Mouse (Mus musculus) hindbrain, postnatal 0 days (tissue): ENCODE measurements around the gene Slc9a9. TPM values are rescaled to one million over a fixed set of nuclear protein-coding genes. Genes with fewer than 3 reads are reported as not detected.

Experiments
- ATAC-seq: fragments of 200-750 bp; cut with Nextera tagmentation; 2 replicates; pipeline ENCODE4 v1.8.0; 2017; ENCODE audit warnings: mild to moderate bottlenecking, moderate TSS enrichment, moderate library complexity
- DNase-seq: peaks from one replicate; pipeline ENCODE4 v3.0.0-alpha.2; 2015; ENCODE audit warnings: low spot score
- H3K27ac ChIP-seq: fragments of 300-500 bp; sonication (generic); 2 replicates; pipeline ENCODE4 v1.5.1; 2014; ENCODE audit warnings: mild to moderate bottlenecking
- H3K27me3 ChIP-seq: fragments of 300-500 bp; sonication (generic); 2 replicates; pipeline ENCODE4 v1.6.1; 2014; ENCODE audit warnings: low read length, mixed read lengths; ENCODE audit not compliant: insufficient read depth
- H3K36me3 ChIP-seq: fragments of 300-500 bp; sonication (generic); 2 replicates; pipeline ENCODE4 v1.6.1; 2014; ENCODE audit warnings: low read length, mixed read lengths; ENCODE audit not compliant: insufficient read depth
- H3K4me1 ChIP-seq: fragments of 300-500 bp; sonication (generic); 2 replicates; pipeline ENCODE4 v1.6.1; 2014; ENCODE audit warnings: antibody characterized with exemption, low read length, mixed read lengths; ENCODE audit not compliant: insufficient read depth
- H3K4me2 ChIP-seq: fragments of 300-500 bp; sonication (generic); 2 replicates; pipeline ENCODE4 v1.6.1; 2014; ENCODE audit warnings: low read depth, mild to moderate bottlenecking, low read length, moderate library complexity, mixed read lengths
- H3K4me3 ChIP-seq: fragments of 300-500 bp; sonication (generic); 2 replicates; pipeline ENCODE4 v1.5.1; 2014; ENCODE audit warnings: low read length
- H3K9ac ChIP-seq: fragments of 300-500 bp; sonication (generic); replicated peaks from 2 replicates; pipeline ENCODE4 v1.6.1; 2014; ENCODE audit warnings: mild to moderate bottlenecking, low read length, moderate library complexity, mixed read lengths
- H3K9me3 ChIP-seq: fragments of 300-500 bp; sonication (generic); 2 replicates; pipeline ENCODE4 v1.6.1; 2016; ENCODE audit warnings: low read length, mixed read lengths
- CTCF ChIP-seq: IDR thresholded peaks from 2 replicates; pipeline ENCODE4 v1.5.1; 2016; ENCODE audit warnings: antibody characterized with exemption, control low read depth, low read depth
- WGBS: fragments of 180-500 bp; shearing (Covaris S2); extraction: QIAGEN DNeasy Blood & Tissue Kit; methylation state at CpG from one replicate; pipeline ENCODE4 v1.1.7; 2014; 5-methylcytosine and 5-hydroxymethylcytosine counted together
- polyA plus RNA-seq: library from polyadenylated mRNA; unstranded; fragments of >200 nt; fragmentation: Nextera tagmentation; extraction: Ambion mirVana; gene quantifications from 2 replicates; pipeline ENCODE4 v1.2.1, GENCODE M21; 2015
- total RNA-seq: library from RNA; depleted of rRNA; stranded (reverse); fragments of >200 nt; gene quantifications from 2 replicates; pipeline ENCODE4 v1.2.3, GENCODE M21; 2014

The Slc9a9 gene
- total and polyA plus RNA-seq, 2 experiments from 2014 or later, result 5.8 to 6.6 TPM

DNA sequence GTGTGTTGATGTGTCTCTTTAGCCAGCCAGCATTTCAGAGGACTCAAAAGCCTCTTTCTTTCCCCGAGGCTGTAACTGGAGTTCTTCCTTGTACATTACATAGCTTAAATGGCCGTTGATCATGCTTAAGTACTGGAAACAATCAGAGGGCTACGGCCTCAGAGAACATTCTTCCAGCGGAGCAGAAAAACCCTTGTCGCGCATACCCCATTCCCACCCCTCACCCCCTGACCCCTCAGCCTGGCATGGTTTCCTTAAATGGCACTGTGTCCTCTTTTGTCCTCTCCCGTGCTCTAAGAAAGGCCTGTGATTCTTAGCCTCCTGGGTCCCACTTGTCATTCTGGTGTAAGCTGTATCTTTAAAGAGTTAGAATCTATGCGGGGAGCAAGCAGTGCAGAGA is 404.0 kb downstream of the Slc9a9 start:
- Histone ChIP-seq H3K4me3 (no peak overlapping the region), H3K4me1 (peaks cover 6% of the 10 kb centered on the region), H3K36me3 (no peaks in the 10 kb centered on the region), H3K9ac (no peak overlapping the region), H3K4me2 (no peak overlapping the region), H3K27ac (peak overlapping the region; percentile 27; the same call in 1 of the 2 replicates), H3K9me3 (peaks cover 3% of the 10 kb centered on the region; the same call in 1 of the 2 replicates), H3K27me3 (no peaks in the 10 kb centered on the region)
- DNase-seq (peak; percentile 14), ATAC-seq (no peak)
- 21% methylated on average over 8 of the region's 8 CpGs for WGBS
- no peak for TF ChIP-seq CTCF

DNA sequence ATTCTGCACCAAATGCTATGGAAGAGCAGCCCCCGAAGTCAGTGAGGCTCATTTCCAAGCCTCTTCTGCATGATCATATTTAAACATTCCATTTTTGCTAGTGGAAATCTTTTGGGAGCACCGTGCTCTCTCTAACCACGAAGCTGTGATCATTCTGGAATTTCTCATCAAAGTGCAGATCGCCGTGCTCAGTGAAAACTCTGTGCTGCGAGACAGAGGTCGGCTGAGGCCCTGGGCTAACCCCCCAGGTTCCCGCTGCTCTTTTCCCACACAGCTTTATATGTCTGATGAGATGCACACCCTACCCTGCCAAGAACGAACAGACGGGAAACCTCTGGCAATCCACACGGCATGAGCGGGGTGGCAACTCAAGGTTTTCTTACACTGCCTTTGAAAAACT is 406.1 kb downstream of the Slc9a9 start:
- no peak overlapping the region for H3K27ac ChIP-seq
- ATAC-seq, result no peak
- no peaks in the 10 kb centered on the region for H3K27me3 ChIP-seq
- H3K9ac ChIP-seq, result peak overlapping the region; percentile 35; the same call in 1 of the 2 replicates
- H3K36me3 ChIP-seq, result no peaks in the 10 kb centered on the region
- 29% methylated on average over 12 of the region's 12 CpGs for WGBS
- H3K4me3 ChIP-seq, result no peak overlapping the region
- H3K4me1 ChIP-seq, result peaks cover 6% of the 10 kb centered on the region
- DNase-seq, result peak; percentile 41
- no peak overlapping the region for H3K4me2 ChIP-seq
- H3K9me3 ChIP-seq, result no peaks in the 10 kb centered on the region
- no peak for TF ChIP-seq CTCF

DNA sequence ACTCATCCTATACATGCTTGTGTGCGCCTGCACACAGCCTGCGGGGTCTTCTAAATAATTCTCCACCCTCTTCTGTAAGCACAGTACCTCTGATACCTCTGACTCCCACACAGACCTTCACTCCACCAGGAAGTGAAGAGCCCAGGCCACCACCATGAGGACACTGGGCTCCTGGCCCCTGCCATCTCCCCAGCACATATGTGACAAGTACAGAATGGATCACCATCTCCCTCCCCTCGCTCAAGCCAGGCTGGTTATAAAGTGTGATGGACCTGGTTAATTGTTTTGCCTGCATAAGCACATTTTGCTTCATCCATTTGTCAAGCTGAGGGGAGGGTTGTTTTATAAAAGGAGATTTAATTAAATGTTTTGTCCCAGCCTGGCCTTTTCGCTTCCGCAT is 408.2 kb downstream of the Slc9a9 start:
- 83% methylated on average over 5 of the region's 5 CpGs for WGBS

DNA sequence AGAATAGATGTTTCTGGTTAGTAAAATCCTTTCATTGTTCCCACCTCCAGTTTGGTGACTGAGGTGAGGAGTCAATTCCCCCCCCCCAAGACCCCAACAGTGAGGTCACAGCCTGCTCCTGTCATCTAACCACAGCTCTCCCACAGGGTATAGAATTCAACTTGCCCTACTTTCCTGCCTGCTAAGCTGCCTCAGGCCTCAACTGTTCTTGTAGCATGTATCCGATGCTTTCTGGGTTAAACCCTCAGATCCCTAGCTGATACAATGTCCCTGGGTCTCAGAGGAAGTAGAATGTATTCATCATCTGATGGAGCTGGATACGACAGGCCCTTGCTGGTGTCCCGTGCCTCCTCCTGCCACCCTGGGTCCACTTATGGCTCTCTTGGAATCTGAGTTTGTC is 408.9 kb downstream of the Slc9a9 start:
- Histone ChIP-seq H3K4me3 (no peak overlapping the region), H3K27me3 (no peaks in the 10 kb centered on the region), H3K36me3 (no peaks in the 10 kb centered on the region), H3K9me3 (no peaks in the 10 kb centered on the region), H3K9ac (no peak overlapping the region), H3K27ac (no peak overlapping the region), H3K4me2 (no peak overlapping the region), H3K4me1 (peaks cover 6% of the 10 kb centered on the region)
- ATAC-seq (no peak), DNase-seq (no peak)
- no peak for TF ChIP-seq CTCF
- WGBS, result 57% methylated on average over 3 of the region's 3 CpGs

More for the DNA sequence above, 408.2 kb downstream of the Slc9a9 start:
- peaks cover 6% of the 10 kb centered on the region for H3K4me1 ChIP-seq
- no peaks in the 10 kb centered on the region for H3K9me3 ChIP-seq
- no peak for DNase-seq
- no peak overlapping the region for H3K27ac ChIP-seq
- H3K9ac ChIP-seq, result no peak overlapping the region
- no peak overlapping the region for H3K4me3 ChIP-seq
- H3K4me2 ChIP-seq, result no peak overlapping the region
- H3K36me3 ChIP-seq, result no peaks in the 10 kb centered on the region
- no peak for ATAC-seq
- no peak for TF ChIP-seq CTCF
- H3K27me3 ChIP-seq, result no peaks in the 10 kb centered on the region

DNA sequence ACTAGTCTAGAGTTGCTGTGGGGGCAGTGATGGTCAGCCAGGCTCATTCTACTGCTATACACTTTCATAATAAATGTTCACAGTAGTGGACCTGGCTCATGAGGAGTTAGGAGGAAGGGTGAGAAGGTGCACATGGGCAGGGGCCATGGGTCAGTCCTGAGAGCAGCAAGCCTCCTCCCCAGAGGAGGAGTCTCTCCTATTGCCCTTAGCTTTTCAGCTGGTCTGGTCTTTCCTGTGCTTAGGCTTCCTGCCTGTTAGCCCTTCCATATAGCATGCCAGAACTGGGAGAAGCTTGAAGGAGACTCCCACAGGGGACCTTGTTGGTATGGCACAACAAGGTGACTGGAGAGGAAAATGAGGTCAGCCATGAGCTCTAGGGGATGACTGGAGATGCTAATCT is 410.2 kb downstream of the Slc9a9 start:
- no peak overlapping the region for H3K9ac ChIP-seq
- H3K27me3 ChIP-seq, result no peaks in the 10 kb centered on the region
- DNase-seq, result no peak
- H3K36me3 ChIP-seq, result no peaks in the 10 kb centered on the region
- peaks cover 6% of the 10 kb centered on the region for H3K4me1 ChIP-seq
- no peak for ATAC-seq
- H3K9me3 ChIP-seq, result no peaks in the 10 kb centered on the region
- no peak overlapping the region for H3K27ac ChIP-seq
- no peak for TF ChIP-seq CTCF
- no peak overlapping the region for H3K4me2 ChIP-seq
- H3K4me3 ChIP-seq, result no peak overlapping the region

DNA sequence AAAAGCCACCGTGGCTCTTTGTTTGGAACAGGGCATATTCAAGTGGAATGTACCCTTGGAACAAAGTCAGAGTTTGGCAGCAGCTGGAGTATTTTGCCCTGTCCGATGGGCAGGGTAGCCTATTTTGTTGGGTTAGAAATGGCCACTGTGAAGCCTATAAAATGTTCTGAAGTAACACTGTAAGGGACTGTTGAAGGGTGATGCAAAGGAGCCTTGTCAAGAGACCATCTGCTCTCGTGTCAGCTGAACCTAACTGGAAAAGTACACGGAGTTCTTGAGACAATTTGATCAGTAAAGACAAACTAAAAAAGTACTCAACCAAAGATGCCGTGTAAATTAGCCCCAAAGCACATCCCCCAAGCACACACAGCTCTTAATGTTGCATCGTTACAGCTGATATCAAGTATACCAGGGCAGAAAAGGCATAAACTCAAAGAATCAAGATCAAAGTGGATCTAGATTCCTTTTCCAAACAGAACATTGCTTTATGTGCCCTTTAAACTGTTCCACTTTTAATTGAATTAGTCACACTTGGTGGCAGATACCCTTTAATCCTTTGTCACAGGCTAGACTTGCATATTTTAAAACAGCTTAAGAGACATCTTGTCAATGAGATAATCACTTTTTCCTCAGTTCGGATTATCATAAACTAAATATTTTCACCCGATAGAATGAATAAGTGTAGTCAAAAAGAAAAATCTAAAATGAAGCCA is 416.6 kb downstream of the Slc9a9 start:
- 30% methylated on average over 8 of the region's 8 CpGs for WGBS
- Histone ChIP-seq H3K27me3 (no peaks in the 10 kb centered on the region), H3K4me2 (no peak overlapping the region), H3K4me1 (peaks cover 6% of the 10 kb centered on the region; the same call in 1 of the 2 replicates), H3K4me3 (no peak overlapping the region), H3K9ac (no peak overlapping the region), H3K27ac (no peak overlapping the region; the same call in 1 of the 2 replicates), H3K36me3 (no peaks in the 10 kb centered on the region), H3K9me3 (no peaks in the 10 kb centered on the region)
- no peak for ATAC-seq
- no peak for TF ChIP-seq CTCF
- DNase-seq, result peak; percentile 12

DNA sequence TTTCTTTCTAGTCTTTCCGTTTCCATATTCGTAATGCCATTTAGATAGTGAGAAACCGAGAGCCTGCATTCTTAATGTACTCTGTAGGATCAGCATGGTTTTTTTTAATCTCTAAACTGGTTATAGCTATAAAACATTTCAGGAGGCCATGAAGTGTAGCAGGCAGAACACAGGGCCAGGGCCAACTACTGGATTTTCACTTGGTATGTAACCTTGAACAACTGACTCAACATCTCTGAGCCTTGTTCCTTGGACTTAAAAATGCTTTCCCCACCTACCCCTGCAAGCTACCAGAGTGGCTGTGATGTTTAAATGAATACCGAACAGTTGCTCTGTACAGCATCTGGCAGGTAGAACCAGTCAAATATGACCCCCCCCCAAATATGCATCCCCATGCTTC is 418.5 kb downstream of the Slc9a9 start:
- Histone ChIP-seq H3K27me3 (no peaks in the 10 kb centered on the region), H3K4me2 (no peak overlapping the region), H3K9me3 (no peaks in the 10 kb centered on the region), H3K36me3 (no peaks in the 10 kb centered on the region), H3K4me3 (no peak overlapping the region), H3K27ac (no peak overlapping the region), H3K4me1 (peaks cover 6% of the 10 kb centered on the region; the same call in 1 of the 2 replicates), H3K9ac (no peak overlapping the region)
- DNase-seq (no peak), ATAC-seq (no peak)
- no peak for TF ChIP-seq CTCF
- WGBS, result 95% methylated on average over 4 of the region's 4 CpGs
